ENCODE assay signal across 21 mouse cellular contexts in the genomic region with DNA sequence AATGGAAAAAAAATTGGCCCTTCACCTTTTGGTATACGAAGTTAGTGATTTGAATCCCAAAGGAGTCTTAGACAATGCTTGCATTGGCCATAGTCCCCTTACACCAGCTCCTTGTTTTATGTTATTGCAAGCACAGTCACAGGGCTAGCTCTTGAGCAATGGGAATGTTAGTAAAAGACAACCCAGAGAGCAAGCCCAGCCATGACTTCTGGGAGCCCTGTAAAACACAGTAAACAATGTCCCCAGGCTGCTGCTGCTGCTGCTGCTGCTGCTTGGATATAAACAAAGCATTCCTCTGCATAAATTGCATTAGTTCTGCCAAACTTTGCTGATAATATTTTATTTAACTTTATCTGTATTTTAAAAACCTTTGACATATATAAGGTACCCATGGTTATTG.
DNase-seq lines count a peak whose midpoint lies in the region; ATAC-seq and TF ChIP-seq lines count a peak whose summit lies in the region.
"Had no signal": no experiment of that assay in that cellular context is flagged by ENCODE, and none has a peak within 500 bp of the region (broad histone marks: within the 10 kb centered on the region; RNA-seq: fewer than 3 reads in every experiment).

No protein-coding gene starts in this region.

- DNase-seq in heart, adult 11 months: peak; percentile 15
- no peak for DNase-seq in heart, adult 2 months
- peak; percentile 67 for DNase-seq in lung, embryonic 14.5 days
- DNase-seq in lung, postnatal 4 days: no peak
- DNase-seq in lung, postnatal 10 days: no peak
- DNase-seq: adrenal gland, adult 2 months; adrenal gland, adult 8-10 months; adrenal gland, postnatal 10 days; adrenal gland, postnatal 14 days; adrenal gland, postnatal 25 days; adrenal gland, postnatal 36 days; B cell, adult 2 months; cerebellum, adult 11 months; cerebellum, adult 11-12 months; cerebellum, adult 18-20 months had no signal

- TF ChIP-seq EP300 in heart, adult 2 months (IDR thresholded peaks at IDR 0.05; ENCODE audit: insufficient read depth, low read depth, low read length): no peak

- H3K36me3 ChIP-seq in heart, adult 2 months (ENCODE audit: control insufficient read depth, insufficient read depth, low read length): no peaks in the 10 kb centered on the region
- H3K36me3 ChIP-seq in lung, embryonic 14.5 days (ENCODE audit: insufficient read depth): no peaks in the 10 kb centered on the region
- H3K36me3 ChIP-seq in lung, embryonic 16.5 days (ENCODE audit: control insufficient read depth, insufficient read depth, low read length): no peaks in the 10 kb centered on the region
- H3K36me3 ChIP-seq: G1E had no signal

- no peaks in the 10 kb centered on the region for H3K9me3 ChIP-seq in lung, embryonic 14.5 days (ENCODE audit: low read depth, low read length)
- no peaks in the 10 kb centered on the region for H3K9me3 ChIP-seq in lung, embryonic 16.5 days (ENCODE audit: control insufficient read depth, low read length)

- no peak overlapping the region for H3K4me2 ChIP-seq in lung, embryonic 14.5 days
- H3K4me2 ChIP-seq in lung, embryonic 16.5 days (ENCODE audit: low read depth, low read length): no peak overlapping the region

- H3K4me1 ChIP-seq in heart, adult 2 months (ENCODE audit: control insufficient read depth, insufficient read depth, low read length): no peaks in the 10 kb centered on the region
- no peaks in the 10 kb centered on the region for H3K4me1 ChIP-seq in lung, embryonic 14.5 days (ENCODE audit: insufficient read depth)
- H3K4me1 ChIP-seq in lung, embryonic 16.5 days (replicated peaks; ENCODE audit: control insufficient read depth, insufficient read depth, low read length): no peaks in the 10 kb centered on the region

- intact Hi-C loops in heart, adult 2 months (cut with DNase I): no loop called here

- H3K4me3 ChIP-seq in heart, adult 2 months: no peak overlapping the region
- H3K4me3 ChIP-seq in lung, embryonic 14.5 days (ENCODE audit: low read depth, low read length): no peak overlapping the region
- no peak overlapping the region for H3K4me3 ChIP-seq in lung, embryonic 16.5 days (ENCODE audit: low read length)

- 60% methylated on average over 1 of the region's 1 CpGs for WGBS in heart, adult 2 months
- WGBS in lung, embryonic 14.5 days: 54% methylated on average over 1 of the region's 1 CpGs
- WGBS in lung, embryonic 16.5 days: 79% methylated on average over 1 of the region's 1 CpGs

- TF ChIP-seq POLR2A in heart, adult 2 months (IDR thresholded peaks at IDR 0.05; ENCODE audit: insufficient read depth, low read depth, low read length): no peak

- H3K27me3 ChIP-seq in heart, adult 2 months (ENCODE audit: control insufficient read depth, insufficient read depth, low read length): no peaks in the 10 kb centered on the region
- no peaks in the 10 kb centered on the region for H3K27me3 ChIP-seq in lung, embryonic 14.5 days (ENCODE audit: insufficient read depth, low read length)
- H3K27me3 ChIP-seq in lung, embryonic 16.5 days (ENCODE audit: control insufficient read depth, insufficient read depth, low read depth, low read length): no peaks in the 10 kb centered on the region
- H3K27me3 ChIP-seq: CH12.LX, Patski had no signal

- TF ChIP-seq CTCF in heart, adult 2 months (IDR thresholded peaks at IDR 0.05): no peak
- no peak for TF ChIP-seq CTCF in lung, embryonic 14.5 days (IDR thresholded peaks at IDR 0.05; ENCODE audit: low read depth)

- peak; percentile 84; the same call in 1 of the 2 replicates for ATAC-seq in lung, embryonic 14.5 days (ENCODE audit: insufficient read depth)
- peak; percentile 68; the same call in 1 of the 2 replicates for ATAC-seq in lung, embryonic 16.5 days (ENCODE audit: low read depth)
- ATAC-seq: activated CD4-positive, CD25-positive, alpha-beta regulatory T cell, adult 4 months; CD4-positive, CD25-positive, alpha-beta regulatory T cell, adult 4 months; Patski had no signal

- H3K9ac ChIP-seq in heart, adult 2 months (ENCODE audit: low read depth, low read length): no peak overlapping the region
- H3K9ac ChIP-seq in lung, embryonic 14.5 days: no peak overlapping the region
- H3K9ac ChIP-seq in lung, embryonic 16.5 days (ENCODE audit: low read length): no peak overlapping the region

- no peak overlapping the region for H3K27ac ChIP-seq in heart, adult 2 months
- no peak overlapping the region for H3K27ac ChIP-seq in lung, embryonic 14.5 days (ENCODE audit: low read depth)
- no peak overlapping the region for H3K27ac ChIP-seq in lung, embryonic 16.5 days (ENCODE audit: low read length)

- H3K79me2 ChIP-seq in heart, adult 2 months (replicated peaks; ENCODE audit: control insufficient read depth, insufficient read depth, low read length): no peaks in the 10 kb centered on the region

Comparison
In these comparisons a context has a peak if more than half of its experiments do, and no peak if none do; other contexts are left out.
1. DNase-seq: peak in heart, adult 11 months (single experiment) and lung, embryonic 14.5 days (single experiment); none in heart, adult 2 months (0 of 2), lung, postnatal 4 days (0 of 2) and lung, postnatal 10 days (single experiment).